Mouse (Mus musculus) monocyte, adult 2 months (primary cell): ENCODE data around the gene Ak2.

Experiments
- DNase-seq, 2 experiments: peaks; one replicate each; pipeline ENCODE4 v3.0.0; 2022; ENCODE audit warnings: low spot score in 2 of 2, low read depth in 1 of 2

Ak2 gene

DNA sequence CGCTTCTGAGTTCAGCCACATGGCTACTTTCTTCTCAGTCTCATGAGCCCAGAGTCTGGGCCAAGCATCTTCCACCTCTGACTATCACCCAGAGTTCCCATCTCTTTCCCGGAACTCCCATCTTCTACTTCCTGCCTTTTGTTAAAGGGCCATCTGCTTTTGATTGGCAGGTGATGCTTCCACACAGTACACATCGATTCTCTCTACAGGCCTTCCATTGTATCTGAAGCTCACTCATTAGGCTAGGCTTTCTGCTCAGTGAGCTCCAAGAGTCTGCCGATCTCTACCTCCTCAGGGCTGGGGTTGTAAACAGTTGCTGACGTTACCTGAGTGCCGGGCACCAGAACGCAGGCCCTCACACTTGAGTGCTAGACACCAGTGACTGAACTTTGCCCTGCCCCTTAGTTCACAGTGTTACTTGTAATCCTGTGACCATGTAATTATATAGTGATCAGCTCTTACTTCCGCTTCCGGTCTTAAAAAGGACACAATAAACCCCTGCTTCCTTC is at the start of gene Ak2:
Ak2 (plus strand) TSS at position 459 of the 509 bp plus-strand sequence.
- no peak for DNase-seq

DNA sequence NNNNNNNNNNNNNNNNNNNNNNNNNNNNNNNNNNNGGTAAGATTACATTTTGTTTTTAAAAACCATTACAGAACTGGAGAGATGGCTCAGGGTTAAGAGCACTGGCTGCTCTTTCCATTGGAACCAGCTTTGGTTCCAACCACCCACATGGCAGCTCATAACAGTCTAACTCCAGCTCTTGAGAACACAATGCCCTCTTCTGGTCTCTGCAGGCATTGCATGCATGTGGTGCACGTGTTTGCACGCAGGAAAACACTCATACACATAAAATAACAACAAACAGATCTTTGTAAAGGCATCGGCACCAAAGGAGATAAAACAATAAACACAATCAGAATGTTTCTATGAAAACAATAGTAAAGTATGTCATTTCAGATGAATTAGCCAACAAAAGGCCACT is 49.4 kb upstream of the Ak2 start:
- no peak for DNase-seq

DNA sequence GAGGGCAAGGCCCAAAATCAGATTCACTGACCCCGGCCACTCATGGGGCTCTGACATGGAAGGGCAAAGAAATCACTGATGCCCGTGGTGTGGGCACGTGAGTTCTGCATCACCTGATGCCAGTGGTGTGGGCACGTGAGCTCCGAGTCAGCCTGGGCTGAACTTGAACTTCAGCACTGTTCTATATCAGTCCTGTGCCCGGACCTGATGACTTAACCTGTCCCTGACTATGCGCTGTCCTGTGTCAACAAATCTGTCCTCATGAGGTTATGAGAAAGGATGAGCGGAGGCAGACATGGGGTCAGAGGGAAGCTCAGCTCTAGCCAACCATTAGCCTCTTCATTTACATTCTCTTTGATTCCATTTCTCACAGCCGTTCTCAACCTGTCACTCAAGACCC is 45.0 kb upstream of the Ak2 start:
- DNase-seq: no peak

DNA sequence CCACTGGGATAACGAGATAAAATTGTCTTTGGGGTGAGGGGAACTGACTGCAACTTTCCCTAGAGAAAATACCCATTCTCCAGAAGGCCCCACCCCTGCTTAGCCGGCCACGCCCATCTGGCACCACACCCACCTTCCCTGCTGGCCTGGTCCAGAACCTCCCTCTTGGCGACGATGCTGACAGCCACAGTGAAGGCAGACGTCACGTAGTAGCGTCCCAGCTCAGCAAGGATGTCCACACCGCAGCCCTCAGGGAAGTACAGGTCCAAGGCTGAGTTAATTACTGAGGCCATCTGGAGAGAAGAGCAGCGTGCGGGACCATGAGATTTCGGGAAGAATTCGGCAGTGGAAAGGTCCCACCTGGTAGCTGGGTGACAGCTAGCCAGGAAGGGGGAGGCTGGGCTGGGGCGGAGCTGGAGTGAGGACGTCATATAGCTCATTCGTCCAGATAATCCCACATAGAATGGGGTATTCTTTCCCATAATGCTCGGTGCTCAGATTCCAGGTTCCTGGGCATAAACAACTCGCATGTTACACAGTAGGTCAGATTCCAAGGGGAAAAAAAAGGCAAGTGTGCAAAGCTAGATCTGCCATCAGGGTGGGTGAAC is 44.3 kb upstream of the Ak2 start:
- no peak for DNase-seq

DNA sequence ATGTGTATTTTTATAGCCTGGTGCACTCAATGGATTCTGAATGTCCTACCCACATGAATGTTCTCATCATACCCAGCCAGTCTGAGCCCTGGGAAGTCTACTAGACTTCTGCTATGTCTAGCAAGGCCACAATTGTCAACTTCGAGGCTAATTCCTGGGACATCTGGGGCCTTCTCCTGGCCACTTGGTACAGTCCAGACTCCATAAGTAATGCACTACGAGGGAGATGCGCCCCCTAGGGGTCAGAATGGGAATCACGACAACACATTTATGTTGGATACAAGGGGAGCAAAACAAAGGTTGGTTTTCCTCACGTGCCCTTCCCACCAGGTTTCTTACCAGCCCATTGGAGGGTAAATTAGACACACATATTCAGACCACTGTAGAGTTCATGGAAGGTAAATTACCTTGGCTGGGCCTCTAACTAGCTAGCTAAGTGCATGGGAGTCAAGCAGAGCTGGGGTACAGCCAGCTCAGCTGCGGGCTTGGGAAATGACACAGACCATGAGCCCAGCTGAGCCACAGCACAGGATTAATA is 43.6 kb upstream of the Ak2 start:
- DNase-seq: no peak

DNA sequence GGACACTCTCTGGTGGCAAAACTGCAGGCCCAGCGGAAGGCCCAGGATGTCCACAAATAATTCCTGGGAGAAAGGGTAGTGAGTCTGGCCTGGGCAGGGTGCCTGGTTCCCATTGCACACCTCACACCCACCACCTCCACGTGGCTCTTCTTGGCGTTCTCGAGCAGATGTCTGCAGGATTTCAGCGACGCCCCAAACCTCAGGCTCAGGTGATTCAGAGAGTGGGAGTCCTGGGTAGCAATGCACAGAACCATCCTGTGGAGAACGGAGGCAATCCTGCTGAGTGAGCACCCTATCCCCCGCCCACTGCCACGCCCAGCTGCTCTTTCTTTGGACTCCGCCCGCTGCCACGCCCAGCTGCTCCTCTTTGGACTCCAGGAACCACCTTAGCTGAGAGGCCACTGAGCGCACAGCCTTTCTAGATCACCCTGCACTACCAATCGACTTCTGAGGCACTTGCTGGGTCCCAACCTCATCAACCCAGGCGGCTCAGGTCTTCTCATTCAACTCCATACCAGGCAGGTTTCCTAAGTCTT is 42.2 kb upstream of the Ak2 start:
- no peak for DNase-seq

DNA sequence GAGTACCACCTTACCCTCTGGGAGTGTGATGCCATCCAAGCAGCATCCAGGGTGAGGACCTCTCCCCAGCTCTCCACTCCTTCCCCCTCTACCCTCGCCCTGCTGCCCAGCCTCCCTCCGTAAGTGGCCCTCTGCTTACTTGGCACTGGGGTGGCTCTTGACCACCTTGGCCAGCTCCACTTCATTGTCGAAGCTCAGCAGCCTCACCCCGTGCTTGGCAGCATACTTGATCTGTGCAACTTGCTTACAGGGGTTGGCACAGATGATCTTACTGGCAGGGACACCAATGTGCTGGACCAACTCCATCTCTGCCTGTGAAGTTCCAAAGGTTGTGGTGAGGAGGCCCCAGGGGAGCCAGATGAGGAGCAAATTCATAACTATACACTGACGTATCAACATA is 41.3 kb upstream of the Ak2 start:
- no peak for DNase-seq

DNA sequence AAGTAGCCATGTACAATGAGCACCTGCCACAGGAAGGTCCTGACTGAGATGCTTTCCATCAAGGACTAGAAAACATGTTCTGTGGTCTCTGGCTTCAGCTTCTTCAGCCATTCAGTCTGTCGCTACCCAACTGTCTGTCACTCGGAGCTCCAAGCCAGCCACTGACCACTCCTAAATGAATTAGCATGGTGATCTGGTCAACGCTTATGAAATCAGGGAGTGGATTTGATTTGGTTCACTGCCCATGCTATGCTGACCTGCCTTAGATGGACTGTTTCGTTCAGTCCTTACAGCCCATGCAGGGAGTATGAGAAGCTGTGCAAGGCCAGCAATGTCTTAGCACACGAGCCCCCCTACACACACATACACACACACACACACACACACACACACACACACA is 37.9 kb upstream of the Ak2 start:
- DNase-seq: no peak

DNA sequence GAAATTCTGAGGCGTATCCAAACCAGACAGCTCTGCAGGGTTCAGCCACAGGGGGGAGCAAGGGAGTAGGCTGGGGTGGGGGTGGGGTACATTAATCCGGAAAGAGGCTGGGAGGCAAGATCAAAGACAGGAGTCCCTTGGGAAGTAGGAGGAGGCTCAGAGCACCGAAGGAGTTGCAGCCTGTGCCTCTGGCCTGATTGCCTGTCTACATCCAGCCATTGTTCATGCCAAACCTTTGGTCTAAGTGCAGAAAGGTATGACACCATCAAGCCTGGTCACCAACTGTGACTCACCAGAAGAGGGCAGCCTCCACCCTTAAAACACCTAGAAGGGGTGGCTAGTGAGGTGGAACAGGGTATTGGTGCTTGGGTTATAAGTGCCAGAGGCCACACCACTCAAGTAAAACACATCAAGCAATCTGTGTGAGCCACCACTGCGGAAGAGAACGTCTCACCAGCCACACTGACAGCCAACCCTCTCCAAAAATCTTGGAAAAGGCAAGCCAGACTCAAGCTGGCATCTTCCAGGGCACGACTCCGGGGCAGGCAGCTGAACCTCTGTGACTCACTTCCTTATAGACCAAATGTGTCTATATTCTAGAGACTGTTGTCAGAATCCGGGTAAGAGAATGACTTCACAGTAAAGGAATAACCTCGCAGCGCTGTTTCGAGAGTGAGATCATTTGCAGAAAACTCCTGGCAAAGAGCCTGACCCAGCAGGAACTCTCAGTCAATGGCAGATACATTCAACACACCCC is 34.4 kb upstream of the Ak2 start:
- DNase-seq: peak in 1 of 2 experiments; percentile 38

DNA sequence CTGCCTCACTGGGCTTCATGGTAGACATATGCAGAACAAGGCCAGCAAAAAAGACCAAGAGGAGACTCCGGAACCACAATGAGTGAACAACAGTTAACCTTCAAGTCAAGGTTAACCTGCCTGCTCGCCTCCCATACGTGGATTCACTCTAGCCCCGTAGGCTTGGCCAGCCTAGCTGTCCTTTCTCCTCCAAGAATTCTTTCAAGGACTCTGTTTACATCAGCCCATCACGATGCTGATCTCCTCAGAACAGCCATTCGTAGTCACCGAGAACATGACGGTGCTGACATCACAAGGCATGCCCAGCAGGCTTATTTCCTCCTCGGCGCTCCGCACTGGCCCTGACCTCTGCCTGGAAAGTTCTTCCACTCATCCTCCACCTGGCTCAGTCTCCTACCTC is 33.6 kb upstream of the Ak2 start:
- DNase-seq: no peak

DNA sequence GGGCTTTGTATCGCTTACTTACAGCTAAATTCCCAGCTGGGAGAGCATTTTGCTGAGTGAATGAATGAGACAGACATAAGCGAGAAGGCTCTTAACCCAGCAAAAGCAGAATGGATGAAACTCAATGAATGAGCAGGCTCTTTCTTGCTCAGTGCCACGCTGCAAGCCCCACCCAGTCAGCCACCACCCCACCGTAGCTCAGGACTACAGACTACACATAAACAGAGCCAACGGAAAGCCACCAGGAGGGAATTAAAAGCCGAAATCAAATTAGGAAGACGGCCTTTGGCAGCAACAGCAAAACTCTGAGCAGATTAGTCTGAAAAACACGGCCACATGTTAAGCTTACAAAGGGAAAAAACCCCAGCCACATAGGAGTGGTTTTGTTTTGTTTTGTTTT is 32.9 kb upstream of the Ak2 start:
- DNase-seq: no peak

DNA sequence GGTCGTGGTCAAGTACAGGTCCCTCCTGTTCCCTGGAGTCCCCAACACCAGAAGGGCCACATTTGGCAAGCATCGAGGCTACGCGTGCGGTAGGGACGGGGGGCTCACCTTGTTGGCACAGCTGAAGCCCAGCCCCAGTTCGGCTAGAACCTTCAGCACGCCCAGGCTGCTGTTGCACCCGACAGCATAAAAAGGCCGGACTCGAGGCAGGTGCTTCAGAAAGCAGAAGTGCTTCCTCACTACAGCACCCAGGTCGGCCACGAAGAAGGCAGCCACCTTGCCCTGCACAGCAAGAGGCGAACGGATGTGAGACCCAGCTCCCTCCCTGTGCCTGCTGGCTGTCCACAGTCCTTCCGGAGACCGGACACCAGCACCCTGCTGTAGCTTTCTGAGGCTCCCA is 32.1 kb upstream of the Ak2 start:
- DNase-seq: no peak

DNA sequence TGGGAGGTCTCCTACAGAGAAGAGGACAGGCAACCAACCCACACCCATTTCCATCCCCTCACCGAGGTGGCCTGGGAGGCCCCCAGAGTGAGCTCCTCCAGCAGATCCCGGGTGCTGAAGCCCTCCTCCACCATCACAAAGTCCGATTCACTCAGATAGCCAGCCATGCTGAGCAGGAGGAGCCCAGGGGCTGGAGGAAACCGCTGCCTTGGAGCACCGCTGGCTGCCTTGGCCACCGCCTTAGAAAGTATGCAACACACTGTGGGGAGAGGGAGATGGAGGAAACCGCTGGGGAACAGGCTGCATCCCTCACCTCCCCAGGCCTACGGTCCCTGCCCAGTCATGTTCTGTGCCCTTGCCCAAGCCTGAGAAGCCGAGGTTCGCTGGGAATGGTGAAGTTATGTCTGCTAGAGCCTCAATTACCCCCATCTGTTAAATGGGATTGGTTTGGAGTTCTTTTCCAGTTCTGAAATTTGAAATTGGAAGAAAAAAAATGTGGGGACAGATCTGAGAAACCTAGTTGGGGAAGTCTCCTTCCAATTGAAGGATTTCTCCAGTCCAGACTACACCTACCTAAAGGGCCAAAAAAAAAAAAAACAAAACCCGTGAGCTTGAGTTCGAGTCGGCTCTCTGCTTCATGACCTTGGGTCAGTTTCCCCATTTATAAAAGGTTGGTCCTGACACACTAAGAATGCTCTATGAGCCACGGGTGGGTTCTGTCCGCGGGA is 30.3 kb upstream of the Ak2 start:
- no peak for DNase-seq

DNA sequence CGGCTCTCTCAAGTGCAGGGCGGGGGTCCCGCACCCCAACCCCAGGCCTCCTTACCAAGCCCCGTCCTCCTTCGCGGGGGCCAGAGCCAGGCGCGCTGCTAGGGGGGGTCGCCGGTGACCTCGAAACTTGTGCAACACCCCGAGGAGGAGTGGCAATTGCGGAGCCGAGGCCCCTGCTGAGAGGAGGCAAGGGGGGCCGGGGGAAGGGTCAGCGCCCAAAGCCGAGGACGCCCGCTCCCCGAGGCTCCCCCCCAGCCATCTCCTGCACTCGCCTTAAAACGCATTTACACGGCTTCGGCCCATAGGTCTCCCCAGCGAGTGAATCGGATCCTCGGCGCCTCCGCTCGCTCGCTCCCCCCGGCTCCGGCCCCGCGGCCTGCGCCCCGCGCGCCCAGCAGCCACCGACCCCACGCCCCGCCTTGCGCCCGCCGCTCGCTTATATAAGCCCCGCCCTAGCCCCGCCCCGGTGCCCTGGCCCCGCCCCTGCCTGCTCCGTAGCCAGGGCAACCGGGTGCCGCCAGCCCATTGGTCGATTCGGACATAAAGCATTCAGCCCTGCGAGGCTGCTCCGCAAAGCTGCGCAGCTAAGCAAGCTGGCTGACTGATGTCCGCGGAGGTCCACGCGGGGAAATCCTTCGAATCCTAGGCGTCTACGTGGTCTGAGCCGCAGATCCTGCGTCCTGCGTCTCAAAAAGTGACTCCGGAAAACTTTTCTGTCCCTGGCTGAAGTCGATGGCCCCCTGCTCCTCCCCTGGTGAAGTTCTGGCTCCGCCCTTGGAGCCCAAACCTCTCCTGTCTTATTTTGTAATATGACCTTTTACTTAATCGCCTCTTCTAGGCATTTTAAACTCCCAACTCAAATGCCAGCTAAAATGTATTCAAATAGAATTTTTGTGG is 29.5 kb upstream of the Ak2 start, which contains the start of gene Azin2:
Azin2 (minus strand) TSS at position 414 of the 897 bp plus-strand sequence.
- DNase-seq: peak; percentile 62 to 86

DNA sequence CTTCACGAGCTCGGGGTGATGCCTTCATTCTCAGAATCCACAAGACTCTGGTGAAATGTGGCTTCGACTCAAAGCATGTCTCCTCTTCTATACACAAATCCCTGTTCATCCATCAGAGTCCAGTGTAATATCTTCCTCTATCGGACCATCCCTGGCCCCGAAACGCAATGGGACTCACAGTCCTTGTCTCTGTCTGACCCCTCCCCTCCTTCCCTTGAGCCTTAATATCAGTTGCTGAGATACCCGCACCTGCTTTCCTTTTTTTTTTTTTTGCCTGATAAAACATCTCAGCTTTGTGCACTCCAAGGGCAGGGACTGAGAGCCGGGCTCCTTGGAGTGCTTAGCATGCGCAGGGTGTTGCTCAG is 28.9 kb upstream of the Ak2 start:
- DNase-seq: no peak

DNA sequence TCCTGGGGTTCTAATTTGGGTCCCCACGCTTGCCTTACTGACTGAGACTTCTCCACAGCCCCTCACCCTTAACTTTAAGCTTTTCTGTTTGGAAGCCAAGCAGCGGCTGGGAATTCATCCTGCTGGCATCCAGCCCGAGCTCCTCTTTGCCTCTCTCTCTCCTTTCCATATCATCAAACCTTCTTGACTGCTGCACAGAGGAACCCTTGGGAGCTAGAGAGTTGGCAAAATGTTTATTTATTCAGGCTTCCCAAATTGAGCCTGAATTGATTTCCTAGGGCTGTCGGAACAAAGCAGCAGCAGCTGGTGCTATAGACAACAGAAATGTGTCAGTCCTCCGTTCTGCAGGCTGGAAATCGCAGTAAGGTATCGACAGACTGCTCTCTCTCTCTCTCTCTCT is 25.0 kb upstream of the Ak2 start:
- DNase-seq: no peak

DNA sequence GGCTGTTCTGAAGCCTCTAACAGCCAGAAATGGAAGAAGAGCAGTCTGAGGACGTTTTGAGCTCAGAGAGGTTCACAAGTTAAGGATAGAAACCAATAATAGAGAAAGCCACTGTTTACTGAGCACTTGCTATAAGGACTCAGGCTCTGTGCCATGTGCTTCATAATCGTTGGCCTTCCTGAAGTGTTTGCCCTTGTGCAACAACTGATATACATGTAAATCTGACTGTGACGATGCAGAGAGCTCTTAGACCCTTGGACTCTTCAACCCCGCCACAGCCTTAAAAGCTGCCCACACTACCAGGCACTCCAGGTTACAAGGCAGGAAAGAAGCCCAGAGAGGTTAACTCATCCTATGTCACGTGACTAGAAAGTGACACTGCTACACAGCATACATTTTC is 22.7 kb upstream of the Ak2 start:
- DNase-seq: no peak

DNA sequence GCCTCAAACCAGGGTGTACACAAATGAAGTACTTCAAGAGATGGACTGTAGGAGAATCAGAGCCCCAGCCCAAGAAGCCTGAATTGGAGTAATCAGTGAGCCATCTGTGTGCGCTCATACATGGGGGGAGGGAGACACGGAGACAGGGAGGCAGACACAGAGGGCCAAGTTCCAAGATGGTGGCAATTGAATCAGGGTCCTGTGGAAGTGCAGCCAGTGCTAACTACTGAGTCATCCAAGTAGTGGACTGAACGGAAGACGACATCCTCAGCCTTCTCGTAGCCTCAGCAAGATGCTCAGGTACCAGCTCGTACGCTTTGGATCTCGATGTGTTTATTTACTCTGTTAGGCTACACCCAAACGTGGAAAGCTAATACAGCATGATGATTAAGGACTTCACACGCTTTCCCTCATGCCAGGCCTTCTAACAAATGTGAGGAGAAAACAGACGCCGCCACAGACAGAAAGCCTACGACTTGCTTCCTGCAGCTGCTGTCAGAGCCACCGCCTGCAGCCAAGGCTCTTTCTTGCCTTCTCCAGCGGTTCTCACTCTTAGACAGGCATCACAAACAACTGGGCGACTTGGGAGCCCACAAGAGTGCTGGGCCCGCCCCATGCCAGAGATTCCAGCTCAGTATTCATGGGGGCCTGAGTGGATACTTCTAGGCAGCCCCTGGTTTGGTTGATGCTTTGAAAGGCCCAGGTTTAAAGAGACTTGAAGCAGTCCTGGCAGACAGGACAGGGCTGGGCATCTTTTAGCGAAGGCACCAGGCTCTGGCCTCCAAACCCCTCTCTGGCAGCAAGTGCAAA is 21.9 kb upstream of the Ak2 start:
- DNase-seq: no peak

DNA sequence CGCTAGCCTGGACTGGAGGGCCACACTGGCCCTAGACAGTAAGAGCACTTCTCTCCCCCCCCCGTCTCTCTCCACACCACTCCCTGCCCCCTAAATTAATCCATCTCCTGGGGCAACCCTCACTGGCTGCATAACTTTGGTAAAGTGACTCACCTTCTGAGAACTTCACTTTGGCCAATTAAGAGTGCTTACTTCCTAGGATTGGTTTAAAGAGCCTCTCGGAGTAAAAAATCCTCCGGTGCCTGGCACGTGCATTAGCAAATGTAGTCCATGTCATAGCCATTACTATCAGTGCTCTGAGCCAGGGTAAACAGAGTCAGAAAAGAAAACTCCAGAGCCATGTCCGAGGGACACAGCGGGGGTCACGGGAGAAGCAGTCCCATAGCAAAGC is 21.3 kb upstream of the Ak2 start:
- no peak for DNase-seq
